Mouse (Mus musculus) T-helper 1 cell (primary cell): Measurements from ENCODE around the gene Ank3.

Source experiments
- in situ Hi-C: fragments of 300-600 bp; cut with MboI, MseI; formaldehyde crosslinking; loops from one replicate; pipeline ENCODE4 v1.15.1; 2025; ENCODE audit warnings: high pct_unique_total_duplicates

Gene Ank3

DNA sequence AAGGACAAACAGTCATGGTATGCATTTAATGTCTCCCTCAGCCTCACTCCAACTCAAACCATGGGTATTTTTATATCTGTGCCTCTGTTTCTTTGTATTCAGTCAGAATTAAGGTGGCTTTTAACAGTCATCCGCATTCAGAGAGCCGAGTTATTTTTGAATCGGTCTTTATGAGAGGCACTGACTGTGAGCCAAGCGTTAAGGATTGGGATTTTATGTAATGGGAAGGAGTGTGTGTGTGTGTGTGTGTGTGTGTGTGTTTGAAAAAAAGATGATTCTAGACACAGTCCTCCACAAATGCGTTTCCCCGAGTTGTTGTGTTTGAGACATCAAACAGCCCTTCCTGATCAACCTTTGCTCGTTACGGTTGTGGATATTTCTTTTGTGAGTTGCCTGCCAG lies 347.7 kb downstream of the Ank3 start:
- in situ Hi-C loops, result no loop called here

DNA sequence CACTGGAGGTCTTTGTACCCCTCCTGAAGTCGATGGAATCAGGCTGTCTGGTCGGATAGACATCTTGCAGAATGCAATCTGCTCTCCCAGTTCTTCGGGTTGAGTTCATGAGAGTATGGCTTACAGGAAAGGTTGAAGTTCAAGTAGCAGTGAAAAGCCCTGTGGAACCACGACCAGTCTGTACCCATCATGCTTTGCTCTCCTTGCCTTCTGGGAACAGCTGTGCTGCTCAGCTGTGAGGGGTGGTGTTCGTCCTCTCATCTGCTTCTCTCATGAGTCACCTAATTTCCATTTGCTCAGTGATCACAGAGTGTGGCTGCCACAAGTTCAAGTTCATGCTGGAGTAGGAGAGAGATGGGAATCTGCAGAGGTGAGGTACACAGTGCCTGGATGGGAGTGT lies 348.2 kb downstream of the Ank3 start:
- in situ Hi-C loops, result no loop called here

DNA sequence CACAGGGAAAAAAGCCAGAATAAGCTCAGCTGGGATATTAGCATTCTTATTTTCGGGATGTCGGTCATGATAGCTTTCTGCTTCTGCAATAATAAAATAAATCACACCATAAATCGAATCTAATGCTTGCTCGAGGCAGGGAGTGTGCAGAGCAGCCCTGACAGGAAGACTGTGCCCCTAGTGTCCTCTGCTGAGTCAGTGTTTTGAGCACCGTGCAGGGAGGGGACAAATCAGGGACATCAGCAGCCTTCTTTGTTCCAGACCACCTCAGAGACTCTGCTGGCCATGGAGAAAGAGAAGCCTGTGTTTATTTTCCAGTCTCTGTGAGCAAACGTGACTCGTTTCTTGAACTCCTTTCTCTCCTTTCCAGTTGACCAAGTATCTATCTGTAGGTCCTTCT lies 352.8 kb downstream of the Ank3 start:
- in situ Hi-C loops, result no loop called here

DNA sequence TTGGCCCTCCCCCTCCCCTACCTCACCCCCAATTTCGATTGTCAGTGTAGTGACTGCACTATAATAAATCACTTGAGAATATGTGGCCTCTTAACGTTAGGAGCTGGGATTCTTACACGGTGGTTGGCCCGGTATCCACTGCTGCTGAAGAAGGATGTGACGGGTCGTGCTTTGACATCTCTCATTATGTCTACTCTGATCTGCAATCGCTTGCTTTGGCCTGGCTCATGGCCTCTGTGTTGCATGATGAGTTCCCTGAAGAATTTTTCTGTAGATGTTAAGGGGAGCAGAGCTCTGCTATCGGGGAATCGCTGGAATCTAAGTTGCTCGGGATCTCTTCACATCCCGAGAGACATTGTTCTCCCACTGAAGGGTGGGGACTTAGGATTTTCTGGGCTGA lies 354.9 kb downstream of the Ank3 start:
- in situ Hi-C loops, result no loop called here

DNA sequence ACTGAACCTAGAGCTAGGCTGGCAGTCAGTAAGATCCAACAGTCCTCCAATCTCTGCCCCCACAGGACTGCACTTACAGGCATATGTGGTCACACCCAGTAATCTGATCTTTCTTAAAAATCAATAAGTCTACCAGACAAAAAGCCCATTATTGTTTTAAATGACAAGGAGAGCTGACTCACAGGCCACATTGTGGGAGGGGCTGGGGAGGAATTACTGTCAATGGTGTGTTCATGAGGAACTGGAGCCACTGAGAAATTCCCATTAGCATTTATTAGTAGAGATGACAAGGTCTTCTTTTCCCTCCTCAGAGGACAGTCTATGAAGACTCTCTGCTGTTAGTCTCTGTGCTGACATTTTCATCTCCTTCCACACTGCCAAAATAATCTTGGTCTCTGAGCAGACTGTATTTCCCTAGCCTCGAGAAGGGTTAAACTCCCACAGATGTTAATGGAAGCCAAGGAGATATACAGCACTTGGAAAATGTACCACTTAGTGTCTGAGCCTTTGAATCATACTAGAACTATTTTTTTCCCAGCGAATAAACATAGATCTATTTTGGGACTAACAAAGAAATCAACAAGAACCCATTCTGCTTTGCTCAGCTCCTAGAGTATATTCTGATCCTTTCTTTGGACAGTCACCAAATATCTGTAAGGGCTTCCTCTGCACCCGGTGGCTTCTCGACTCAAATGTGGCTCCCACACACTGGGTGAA lies 358.5 kb downstream of the Ank3 start:
- in situ Hi-C loops, result no loop called here

DNA sequence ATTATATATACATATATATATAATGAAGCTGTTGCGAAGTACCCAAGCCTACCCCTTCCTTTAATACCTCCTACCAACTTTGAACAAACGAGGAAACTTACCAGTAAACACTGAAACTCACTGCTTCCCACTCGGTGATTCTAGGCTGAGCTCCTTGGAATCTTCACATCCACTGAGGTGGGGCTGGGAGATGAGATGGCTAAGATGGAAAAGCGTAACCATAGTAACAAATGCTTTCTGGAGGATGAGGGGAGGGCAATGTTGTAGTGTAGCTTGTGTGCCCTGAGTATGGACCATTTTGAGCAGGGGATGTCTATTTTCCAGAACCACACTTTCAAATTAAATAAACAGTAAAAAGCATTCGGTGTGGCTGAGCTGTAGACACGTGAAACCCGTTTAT lies 364.4 kb downstream of the Ank3 start:
- in situ Hi-C loops, result no loop called here

DNA sequence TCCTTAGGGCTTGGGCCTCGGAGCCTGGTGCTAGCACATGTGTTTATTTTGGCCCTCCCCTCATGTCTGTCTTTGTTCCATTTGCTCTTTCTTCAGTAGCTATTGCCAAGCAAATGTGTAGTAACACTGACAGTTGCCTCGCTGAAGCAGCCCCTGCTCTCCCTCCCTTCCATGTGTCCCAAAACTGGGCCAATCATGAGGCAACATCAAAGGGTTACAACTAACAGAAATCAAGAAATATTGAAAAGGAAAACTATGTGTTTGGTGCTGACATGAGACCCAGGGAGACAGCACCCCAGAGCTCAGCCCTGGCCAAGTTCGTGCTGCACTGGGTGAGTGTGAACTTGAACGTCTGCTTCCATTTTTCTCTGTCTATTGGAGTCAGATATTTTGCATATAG lies 365.8 kb downstream of the Ank3 start:
- in situ Hi-C loops, result no loop called here

DNA sequence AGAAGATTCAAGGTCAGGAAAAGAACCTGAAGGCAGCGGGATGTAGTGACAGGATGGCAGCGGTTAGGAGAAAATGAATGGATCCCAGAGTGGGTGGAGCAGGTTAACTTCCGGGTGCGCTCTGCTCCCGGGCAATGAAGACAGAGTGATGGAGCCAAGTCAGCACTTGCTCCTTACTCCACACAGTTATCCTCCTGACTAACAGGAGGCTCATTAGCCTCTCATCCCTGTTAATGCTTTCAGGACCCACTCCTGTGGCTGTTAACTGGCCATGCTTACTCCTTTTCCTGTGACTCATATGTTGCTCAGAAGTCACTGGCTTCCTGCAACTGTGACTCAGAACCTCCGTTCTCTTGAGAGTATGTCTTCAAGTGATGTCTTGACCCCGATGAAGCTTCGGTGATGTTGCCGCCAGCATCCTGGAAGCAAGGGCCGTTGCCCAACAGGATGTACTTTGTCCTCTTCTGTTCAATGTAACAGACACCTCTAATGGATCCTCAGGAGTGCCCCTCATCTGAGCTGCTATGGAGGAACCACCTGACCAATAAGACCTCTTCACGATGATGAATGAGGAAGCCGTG lies 378.6 kb downstream of the Ank3 start:
- in situ Hi-C loops, result no loop called here

DNA sequence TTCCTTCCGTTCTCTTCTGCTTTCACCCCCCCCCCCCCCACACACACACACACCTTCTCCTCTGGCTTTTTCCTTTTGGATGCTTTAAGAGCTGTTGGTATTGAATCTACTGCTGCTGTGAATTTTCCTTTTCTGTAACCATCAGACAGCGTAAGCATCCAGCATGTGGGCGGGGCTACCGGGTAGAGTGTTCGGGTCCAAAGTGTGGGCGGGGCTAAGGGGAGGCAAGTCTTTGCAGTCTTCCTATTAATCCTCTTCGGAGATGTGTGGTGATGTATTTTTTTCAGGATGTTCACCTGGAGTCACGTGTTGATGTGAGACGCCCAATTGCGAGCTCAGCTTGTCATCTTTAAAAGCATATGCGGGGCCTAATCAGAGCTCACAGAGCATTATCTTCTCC lies 379.2 kb downstream of the Ank3 start:
- in situ Hi-C loops, result no loop called here

DNA sequence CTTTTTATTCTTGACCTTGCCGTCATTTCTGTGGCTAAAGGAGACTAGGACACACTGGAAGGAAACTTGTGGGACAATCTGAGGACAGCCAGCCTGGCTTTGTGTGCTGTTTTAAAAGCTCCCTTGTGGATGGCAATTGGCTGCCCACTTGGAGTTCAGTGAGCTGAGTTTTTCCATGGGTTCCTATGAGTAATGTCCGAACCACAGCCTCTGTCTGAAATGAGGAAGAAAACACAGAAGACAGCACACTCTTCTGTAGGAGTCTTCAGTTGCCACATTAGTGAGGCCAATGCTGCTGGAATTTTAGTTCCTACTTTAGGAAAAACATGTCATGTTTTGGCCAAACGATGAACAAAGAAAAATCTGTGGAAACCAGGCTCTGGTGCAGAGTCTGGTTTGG lies 380.7 kb downstream of the Ank3 start:
- in situ Hi-C loops, result no loop called here

DNA sequence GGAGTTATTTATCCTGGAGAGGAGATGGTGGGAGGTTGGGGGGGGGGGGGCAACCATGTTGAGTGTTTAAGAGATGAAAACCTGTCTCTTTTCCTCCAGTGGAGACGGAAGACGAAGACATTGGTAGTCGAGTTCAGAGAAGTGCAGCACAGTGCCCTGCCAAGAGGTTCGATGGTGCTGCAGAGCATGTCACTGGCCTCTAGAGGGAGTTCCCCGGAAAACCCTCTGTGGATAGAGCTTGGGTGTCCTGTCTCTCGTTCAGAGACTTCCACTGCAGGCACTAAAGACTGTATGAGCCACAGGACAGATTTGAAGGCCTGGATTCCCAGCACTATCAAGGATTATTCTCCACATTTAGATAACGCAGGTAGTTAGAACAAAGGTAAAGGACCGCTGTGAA lies 382.9 kb downstream of the Ank3 start:
- in situ Hi-C loops, result no loop called here

DNA sequence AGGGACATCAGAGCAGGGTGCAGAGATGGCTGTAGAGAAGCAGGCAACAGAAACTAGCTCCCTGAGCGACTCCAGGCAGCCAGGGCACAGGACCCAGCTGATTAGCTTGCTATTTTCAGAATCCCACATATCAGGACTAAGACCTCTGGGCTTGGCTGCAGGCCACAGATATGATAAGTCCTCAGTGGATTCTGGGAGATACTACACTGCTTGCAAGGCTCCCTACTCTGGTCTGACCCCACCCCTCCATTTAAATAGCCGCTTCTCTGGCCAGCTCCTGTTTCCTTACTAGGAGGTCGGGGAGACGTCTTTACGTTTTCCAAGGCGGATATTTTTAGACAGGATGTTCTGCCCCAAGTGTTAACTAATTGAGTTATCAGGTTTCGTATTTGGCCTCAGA lies 386.7 kb downstream of the Ank3 start:
- in situ Hi-C loops, result no loop called here

DNA sequence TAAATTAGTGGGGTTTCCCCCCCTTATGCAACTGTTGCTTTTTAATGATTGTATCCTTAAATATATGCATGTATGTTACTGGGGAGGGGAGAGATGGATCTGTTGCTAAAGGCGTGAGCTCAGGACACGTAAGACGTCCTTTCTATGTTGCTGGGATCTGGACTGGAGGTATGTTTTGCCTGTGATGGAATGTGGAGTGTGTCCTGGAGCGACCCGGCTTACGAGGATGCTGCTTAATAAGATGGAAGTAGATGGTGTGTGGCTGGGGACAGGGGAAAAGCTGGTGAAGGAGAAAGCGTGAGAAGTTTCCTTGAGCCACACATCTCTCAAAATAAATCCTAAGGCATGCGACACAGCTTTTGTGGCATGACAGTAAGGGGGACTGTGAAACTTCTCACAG lies 387.1 kb downstream of the Ank3 start:
- in situ Hi-C loops, result no loop called here

DNA sequence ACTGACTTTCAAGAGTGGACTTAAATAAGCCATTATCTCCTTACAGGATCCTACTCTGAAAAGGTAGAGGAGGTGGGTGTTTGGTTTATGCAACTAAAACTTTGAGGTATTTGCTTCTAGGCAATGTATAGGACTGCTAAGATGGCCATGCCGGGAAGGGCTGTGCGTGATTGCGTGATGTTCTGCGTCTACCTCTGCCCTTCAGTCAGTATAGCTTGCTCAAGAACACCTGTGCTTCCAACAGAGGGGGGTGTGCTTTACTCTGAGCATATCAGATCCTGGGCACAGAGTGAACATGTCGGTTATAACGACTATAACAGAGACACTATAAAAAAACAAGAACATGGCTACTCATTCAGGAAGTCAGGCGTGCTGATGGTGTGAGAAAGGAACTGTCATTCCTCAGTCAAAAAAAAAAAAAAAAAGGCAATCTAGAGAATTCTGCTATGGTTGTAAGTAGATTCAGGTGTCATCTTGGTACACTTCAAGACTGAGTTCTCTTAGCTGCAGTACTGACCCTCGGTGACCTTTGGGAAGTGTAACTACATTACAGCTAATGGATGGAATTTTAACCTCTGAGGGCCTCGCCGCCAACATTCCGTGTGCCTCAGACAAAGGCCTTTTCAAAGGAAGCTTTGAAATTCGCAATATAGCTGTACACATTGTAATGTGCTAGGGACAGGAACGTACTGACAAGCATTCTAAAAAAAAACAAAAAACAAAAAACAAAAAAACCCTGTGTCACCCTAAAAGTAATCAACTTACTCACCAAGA lies 387.8 kb downstream of the Ank3 start:
- in situ Hi-C loops, result no loop called here

DNA sequence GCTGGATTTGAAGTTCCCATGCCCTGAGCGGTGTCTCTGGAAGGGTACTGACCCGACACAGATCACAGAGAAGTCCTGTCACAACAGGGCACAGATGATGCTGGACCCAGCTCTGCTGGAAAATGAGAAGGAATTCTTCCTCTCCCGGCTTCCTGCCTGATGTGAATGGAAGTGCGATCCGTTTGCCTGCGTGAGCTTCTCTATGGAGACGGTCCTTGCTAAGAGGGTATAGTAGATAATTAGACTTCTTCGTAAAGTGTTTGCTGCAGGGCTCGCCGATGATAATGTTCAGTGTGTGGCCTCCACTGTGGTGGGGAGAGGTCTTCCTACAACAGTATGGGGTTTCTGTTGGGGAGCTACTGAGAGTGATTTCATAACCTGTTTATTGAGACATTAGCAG lies 388.8 kb downstream of the Ank3 start:
- in situ Hi-C loops, result no loop called here

DNA sequence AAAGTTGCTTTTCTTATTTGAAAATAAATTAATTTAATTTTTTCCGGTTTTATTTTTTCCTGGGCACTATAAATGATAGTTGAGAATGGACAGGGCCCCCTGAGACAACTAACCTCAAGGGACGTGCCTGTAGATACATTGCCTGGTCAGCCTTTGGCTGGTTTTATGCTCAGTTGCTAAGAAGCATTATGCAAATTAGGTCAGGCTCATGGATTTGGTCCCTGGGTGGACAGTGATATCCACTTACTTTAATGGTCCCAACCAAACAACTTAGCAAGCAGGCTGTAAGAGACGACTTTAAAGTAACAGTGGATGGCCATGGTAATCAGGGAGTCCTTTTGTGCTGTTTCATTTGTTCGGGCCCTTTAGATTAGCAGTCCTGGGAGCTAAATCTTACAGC lies 392.0 kb downstream of the Ank3 start:
- in situ Hi-C loops, result no loop called here

DNA sequence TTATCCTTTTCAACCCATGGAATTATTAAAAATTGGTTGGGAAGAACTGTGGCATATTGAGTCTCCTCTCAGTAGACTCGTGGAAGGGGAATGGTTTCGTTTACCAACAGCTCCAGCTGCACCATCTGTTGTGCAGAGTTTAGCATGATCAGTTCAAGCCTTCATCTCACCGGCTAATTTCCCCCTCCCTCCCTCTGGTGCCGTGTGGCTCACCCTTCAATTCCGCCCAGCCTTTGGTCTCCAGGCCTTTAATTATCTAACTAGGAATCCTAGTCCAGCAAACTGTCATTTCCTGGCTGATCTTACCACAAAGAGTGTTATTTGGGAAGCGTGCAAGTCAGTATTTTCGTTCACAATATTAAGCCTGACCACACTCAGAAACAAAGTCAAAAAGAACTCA lies 393.4 kb downstream of the Ank3 start:
- in situ Hi-C loops, result no loop called here

DNA sequence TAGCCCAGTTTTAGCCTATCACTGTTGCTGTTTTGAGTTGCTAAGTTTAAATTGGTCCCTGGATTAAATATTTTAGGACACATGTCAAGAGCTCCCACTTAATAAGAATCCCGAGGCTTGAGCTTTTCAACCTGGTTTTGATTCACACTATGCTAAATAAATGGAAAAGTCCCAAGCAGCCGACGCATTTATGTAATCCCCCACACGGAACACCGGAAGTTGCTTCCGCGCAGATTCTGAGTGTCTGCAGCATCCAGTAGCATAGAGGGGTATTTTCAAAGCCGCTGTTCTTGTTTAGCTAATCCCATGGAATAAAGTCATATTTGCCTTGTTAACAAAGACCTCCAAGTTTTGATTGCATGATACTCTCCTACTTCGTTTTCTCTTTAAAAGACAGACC lies 393.8 kb downstream of the Ank3 start:
- in situ Hi-C loops, result no loop called here

DNA sequence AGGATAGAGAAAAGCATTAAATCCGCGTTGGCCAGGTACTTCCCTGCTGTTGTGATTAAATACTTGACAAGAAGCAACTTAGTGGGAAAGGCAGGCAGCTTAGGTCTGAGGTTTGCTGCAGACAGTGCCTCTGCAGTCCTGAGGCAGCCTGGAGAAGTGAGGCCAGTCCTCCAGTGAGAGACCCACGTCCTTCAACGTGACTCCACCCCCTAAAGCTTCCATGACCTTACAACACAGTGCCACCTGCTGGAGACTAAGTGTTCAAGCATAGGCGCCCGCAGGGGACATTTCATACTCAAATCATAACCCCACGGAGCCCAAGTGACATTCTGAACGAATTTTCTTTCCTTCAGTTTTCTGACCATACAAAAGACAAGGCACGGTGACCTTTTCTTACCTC lies 394.5 kb downstream of the Ank3 start:
- in situ Hi-C loops, result no loop called here

DNA sequence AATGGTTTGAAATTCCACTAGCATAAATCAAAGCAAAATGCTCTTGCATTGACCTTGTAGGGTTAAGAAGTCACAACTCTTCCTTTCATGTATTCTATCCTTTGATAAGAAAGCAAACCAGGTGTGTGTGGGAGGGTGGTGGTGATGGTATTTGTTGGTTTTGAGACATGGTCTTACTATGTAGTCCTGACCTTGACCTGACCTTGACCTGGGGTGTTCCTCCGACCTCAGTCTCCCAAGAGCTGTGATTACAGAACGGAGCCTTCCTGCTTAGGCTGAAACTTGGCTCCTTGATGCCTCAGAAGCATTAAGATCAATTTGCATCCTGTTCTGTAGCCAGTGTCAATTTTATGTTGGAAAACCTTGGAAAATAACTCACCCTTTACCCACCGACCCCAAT lies 397.1 kb downstream of the Ank3 start:
- in situ Hi-C loops, result no loop called here

DNA sequence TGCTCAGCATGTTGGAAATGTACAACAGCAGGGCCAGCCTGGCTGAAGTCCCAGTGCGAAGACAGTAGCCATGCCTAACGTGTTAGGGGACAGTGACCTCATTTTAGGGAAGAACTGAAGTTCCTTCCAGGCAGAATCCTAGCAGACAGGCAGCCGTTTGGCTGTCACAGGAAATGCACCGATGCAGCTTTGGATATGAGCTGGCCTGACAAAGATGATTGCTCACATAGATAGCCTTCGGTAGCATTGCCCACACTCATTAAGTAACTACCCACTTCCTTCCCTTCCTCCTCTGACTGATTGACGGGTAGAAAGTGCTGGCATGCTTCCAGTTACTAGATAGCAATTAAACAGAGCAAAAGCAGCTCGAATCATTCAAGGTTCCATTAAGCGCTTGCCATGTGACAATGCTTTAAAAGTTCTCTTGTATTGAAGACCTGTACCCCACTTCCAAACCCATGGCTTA lies 397.9 kb downstream of the Ank3 start:
- in situ Hi-C loops, result no loop called here

DNA sequence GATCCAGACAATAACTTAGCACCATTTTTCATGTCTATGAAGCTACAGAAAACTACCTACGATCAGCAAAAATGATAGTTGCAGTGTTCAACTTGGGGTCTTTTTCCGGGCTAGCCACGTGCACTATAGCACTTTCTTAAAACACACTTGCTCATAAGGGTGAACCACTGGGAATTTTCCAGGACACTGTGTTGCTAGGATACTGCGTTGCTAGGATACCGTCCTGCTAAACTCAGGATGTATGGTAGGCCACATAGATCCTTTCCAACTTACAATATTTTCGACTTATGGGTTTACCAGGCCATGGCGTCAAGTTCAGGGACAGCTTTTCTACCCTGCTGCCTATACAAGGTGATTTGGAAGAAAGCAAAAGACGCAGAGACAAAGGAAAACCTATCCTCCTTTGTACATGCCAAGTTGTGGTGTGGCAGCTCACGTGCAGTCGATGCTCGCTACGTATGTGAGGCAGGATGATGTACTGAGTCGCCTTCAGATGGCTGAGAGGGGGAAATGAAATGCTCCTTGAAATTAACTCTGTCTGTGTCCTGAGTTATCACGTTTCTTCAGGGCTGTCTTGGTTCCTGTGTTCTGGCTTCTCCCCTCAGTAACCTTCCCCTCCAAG lies 404.7 kb downstream of the Ank3 start:
- in situ Hi-C loops, result loop anchor here (5.0 kb wide), 1 partner anchor 1204 kb away; no protein-coding TSS in a partner anchor
